Mouse (Mus musculus): ENCODE results near the gene Prkrip1. TPM values are rescaled to one million over a fixed set of nuclear protein-coding genes. Genes with fewer than 3 reads are reported as not detected.
"Not testable (repeated sequence)": the region's sequence is repeated elsewhere in the genome, so short reads cannot be mapped to it uniquely, and the experiment has no call there.

Prkrip1 gene
- polyA plus RNA-seq, 1 experiment from 2014 or later: 35.1 TPM

- H3K27me3 ChIP-seq (replicated peaks): peaks cover 92% of the 10 kb centered on the region
- H3K27ac ChIP-seq (replicated peaks): no peak overlapping the region
- H3K36me3 ChIP-seq: no peaks in the 10 kb centered on the region
- H3K9ac ChIP-seq: no peak overlapping the region
- H3K4me3 ChIP-seq: no peak overlapping the region
- 55% methylated on average over 5 of the region's 5 CpGs for WGBS
- no peak overlapping the region for H3K4me2 ChIP-seq
- ATAC-seq (ENCODE audit: extremely low read depth, insufficient number of reproducible peaks, low FRiP score, low TSS enrichment): no peak
- H3K4me1 ChIP-seq: peaks cover 7% of the 10 kb centered on the region
- H3K9me3 ChIP-seq: no peaks in the 10 kb centered on the region
These were observed 37.8 kb upstream of the Prkrip1 start for GRCm38 (mm10) chr5:136236611-136237010.

GRCm38 (mm10) chr5:136230348-136231035 is 31.7 kb upstream of the Prkrip1 start:
- H3K27ac ChIP-seq (replicated peaks): no peak overlapping the region
- H3K4me2 ChIP-seq: no peak overlapping the region
- peaks cover 52% of the 10 kb centered on the region for H3K27me3 ChIP-seq (replicated peaks)
- no peak overlapping the region for H3K9ac ChIP-seq
- peaks cover 4% of the 10 kb centered on the region; the same call in 1 of the 2 replicates for H3K4me1 ChIP-seq
- 47% methylated on average over 4 of the region's 4 CpGs for WGBS
- no peak for ATAC-seq (ENCODE audit: extremely low read depth, insufficient number of reproducible peaks, low FRiP score, low TSS enrichment)
- H3K9me3 ChIP-seq: no peaks in the 10 kb centered on the region
- no peak overlapping the region for H3K4me3 ChIP-seq
- no peaks in the 10 kb centered on the region for H3K36me3 ChIP-seq

GRCm38 (mm10) chr5:136226246-136226876 is 27.6 kb upstream of the Prkrip1 start:
- 64% methylated on average over 7 of the region's 7 CpGs for WGBS
- Histone ChIP-seq H3K27ac (replicated peaks) (no peak overlapping the region), H3K9ac (no peak overlapping the region), H3K4me2 (no peak overlapping the region), H3K4me3 (no peak overlapping the region), H3K9me3 (peaks cover 3% of the 10 kb centered on the region; the same call in 1 of the 2 replicates), H3K27me3 (replicated peaks) (peaks cover 12% of the 10 kb centered on the region), H3K36me3 (peaks cover 4% of the 10 kb centered on the region; the same call in 1 of the 2 replicates), H3K4me1 (0 out of 2 replicates have a peak, but pooled peaks cover 4% of the 10 kb centered on the region)
- no peak for ATAC-seq (ENCODE audit: extremely low read depth, insufficient number of reproducible peaks, low FRiP score, low TSS enrichment)

GRCm38 (mm10) chr5:136218585-136218984 is 19.8 kb upstream of the Prkrip1 start:
- Histone ChIP-seq H3K27me3 (replicated peaks) (peaks cover 7% of the 10 kb centered on the region), H3K27ac (replicated peaks) (no peak overlapping the region), H3K36me3 (no peaks in the 10 kb centered on the region), H3K9me3 (peaks cover 11% of the 10 kb centered on the region), H3K4me1 (no peaks in the 10 kb centered on the region), H3K9ac (no peak overlapping the region), H3K4me3 (no peak overlapping the region), H3K4me2 (no peak overlapping the region)
- WGBS: 72% methylated on average over 12 of the region's 12 CpGs
- no peak for ATAC-seq (ENCODE audit: extremely low read depth, insufficient number of reproducible peaks, low FRiP score, low TSS enrichment)

GRCm38 (mm10) chr5:136217932-136218381 is 19.2 kb upstream of the Prkrip1 start:
- Histone ChIP-seq H3K9me3 (peaks cover 8% of the 10 kb centered on the region; the same call in 1 of the 2 replicates), H3K4me1 (no peaks in the 10 kb centered on the region), H3K27ac (replicated peaks) (no peak overlapping the region), H3K9ac (no peak overlapping the region), H3K27me3 (replicated peaks) (peaks cover 7% of the 10 kb centered on the region), H3K4me3 (no peak overlapping the region), H3K4me2 (no peak overlapping the region), H3K36me3 (no peaks in the 10 kb centered on the region)
- WGBS: 53% methylated on average over 4 of the region's 4 CpGs
- no peak for ATAC-seq (ENCODE audit: extremely low read depth, insufficient number of reproducible peaks, low FRiP score, low TSS enrichment)

- no peaks in the 10 kb centered on the region for H3K36me3 ChIP-seq
- H3K9ac ChIP-seq: no peak overlapping the region
- H3K4me2 ChIP-seq: no peak overlapping the region
- no peak overlapping the region for H3K4me3 ChIP-seq
- WGBS: 72% methylated on average over 18 of the region's 18 CpGs
- ATAC-seq (ENCODE audit: extremely low read depth, insufficient number of reproducible peaks, low FRiP score, low TSS enrichment): no peak
- H3K4me1 ChIP-seq: no peaks in the 10 kb centered on the region
- H3K9me3 ChIP-seq: peaks cover 8% of the 10 kb centered on the region; the same call in 1 of the 2 replicates
- H3K27me3 ChIP-seq (replicated peaks): peaks cover 7% of the 10 kb centered on the region
- H3K27ac ChIP-seq (replicated peaks): no peak overlapping the region
These were observed 18.4 kb upstream of the Prkrip1 start for GRCm38 (mm10) chr5:136217004-136217665.

GRCm38 (mm10) chr5:136215958-136216357 is 17.2 kb upstream of the Prkrip1 start:
- Histone ChIP-seq H3K27me3 (replicated peaks) (peaks cover 7% of the 10 kb centered on the region), H3K4me2 (no peak overlapping the region), H3K36me3 (no peaks in the 10 kb centered on the region), H3K9ac (no peak overlapping the region), H3K9me3 (peaks cover 8% of the 10 kb centered on the region; the same call in 1 of the 2 replicates), H3K27ac (replicated peaks) (no peak overlapping the region), H3K4me3 (no peak overlapping the region), H3K4me1 (no peaks in the 10 kb centered on the region)
- WGBS: 61% methylated on average over 5 of the region's 5 CpGs
- ATAC-seq (ENCODE audit: extremely low read depth, insufficient number of reproducible peaks, low FRiP score, low TSS enrichment): no peak

GRCm38 (mm10) chr5:136215211-136215610 is 16.4 kb upstream of the Prkrip1 start:
- Histone ChIP-seq H3K4me3 (no peak overlapping the region), H3K27me3 (replicated peaks) (peaks cover 7% of the 10 kb centered on the region), H3K9me3 (peaks cover 8% of the 10 kb centered on the region; the same call in 1 of the 2 replicates), H3K4me1 (no peaks in the 10 kb centered on the region), H3K4me2 (no peak overlapping the region), H3K36me3 (no peaks in the 10 kb centered on the region), H3K9ac (no peak overlapping the region), H3K27ac (replicated peaks) (no peak overlapping the region)
- no peak for ATAC-seq (ENCODE audit: extremely low read depth, insufficient number of reproducible peaks, low FRiP score, low TSS enrichment)
- WGBS: 83% methylated on average over 3 of the region's 3 CpGs

- peaks cover 8% of the 10 kb centered on the region; the same call in 1 of the 2 replicates for H3K9me3 ChIP-seq
- no peaks in the 10 kb centered on the region for H3K4me1 ChIP-seq
- no peak overlapping the region for H3K9ac ChIP-seq
- no peak overlapping the region for H3K27ac ChIP-seq (replicated peaks)
- peaks cover 6% of the 10 kb centered on the region for H3K27me3 ChIP-seq (replicated peaks)
- H3K4me3 ChIP-seq: no peak overlapping the region
- WGBS: 74% methylated on average over 5 of the region's 5 CpGs
- H3K4me2 ChIP-seq: no peak overlapping the region
- no peaks in the 10 kb centered on the region for H3K36me3 ChIP-seq
- no peak for ATAC-seq (ENCODE audit: extremely low read depth, insufficient number of reproducible peaks, low FRiP score, low TSS enrichment)
These were observed 15.0 kb upstream of the Prkrip1 start for GRCm38 (mm10) chr5:136213716-136214115.

- Histone ChIP-seq H3K4me3 (no peak overlapping the region), H3K9ac (no peak overlapping the region), H3K4me1 (no peaks in the 10 kb centered on the region), H3K27ac (replicated peaks) (no peak overlapping the region), H3K27me3 (replicated peaks) (no peaks in the 10 kb centered on the region), H3K9me3 (peaks cover 8% of the 10 kb centered on the region; the same call in 1 of the 2 replicates), H3K36me3 (no peaks in the 10 kb centered on the region), H3K4me2 (no peak overlapping the region)
- WGBS: 83% methylated on average over 11 of the region's 11 CpGs
- ATAC-seq (ENCODE audit: extremely low read depth, insufficient number of reproducible peaks, low FRiP score, low TSS enrichment): no peak
These were observed 14.0 kb upstream of the Prkrip1 start for GRCm38 (mm10) chr5:136212716-136213115.

GRCm38 (mm10) chr5:136211341-136212102 is 12.8 kb upstream of the Prkrip1 start:
- H3K9me3 ChIP-seq; H3K4me1 ChIP-seq; H3K4me3 ChIP-seq; ATAC-seq (ENCODE audit: extremely low read depth, insufficient number of reproducible peaks, low FRiP score, low TSS enrichment); H3K27ac ChIP-seq (replicated peaks); H3K4me2 ChIP-seq; H3K9ac ChIP-seq; H3K27me3 ChIP-seq (replicated peaks); H3K36me3 ChIP-seq: not testable (repeated sequence)
- WGBS: 79% methylated on average over 14 of the region's 14 CpGs

All from heart, embryonic 13.5 days (tissue).